Mouse (Mus musculus) bone marrow macrophage, adult 2 months (primary cell): ENCODE measurements around the gene Sec16b. TPM values are rescaled to one million over a fixed set of nuclear protein-coding genes. Genes with fewer than 3 reads are reported as not detected.

ENCODE experiments used
- H3K27ac ChIP-seq: 2 replicates; pipeline ENCODE4 v1.5.1; 2012; ENCODE audit warnings: low read depth, low read length; ENCODE audit not compliant: insufficient read depth
- H3K4me1 ChIP-seq: 2 replicates; pipeline ENCODE4 v1.6.1; 2012; ENCODE audit warnings: low read length; ENCODE audit not compliant: control insufficient read depth, insufficient read depth
- H3K4me3 ChIP-seq: 2 replicates; pipeline ENCODE4 v1.5.1; 2012; ENCODE audit warnings: mild to moderate bottlenecking, low read length, moderate library complexity; ENCODE audit not compliant: insufficient read depth
- CTCF ChIP-seq: IDR thresholded peaks from 2 replicates; pipeline ENCODE4 v1.5.1; 2012; ENCODE audit warnings: low read depth, mild to moderate bottlenecking, low read length, moderate library complexity
- POLR2A ChIP-seq: IDR thresholded peaks from 2 replicates; pipeline ENCODE4 v1.6.1; 2012; ENCODE audit warnings: mild to moderate bottlenecking, low read depth, low read length, borderline replicate concordance
- polyA plus RNA-seq: library from polyadenylated mRNA; stranded (reverse); fragments of >200 nt; gene quantifications from 2 replicates; pipeline ENCODE4 v1.2.4, GENCODE M21; 2012; ENCODE audit not compliant: missing spikeins, insufficient read depth, insufficient read length

The Sec16b gene
- polyA plus RNA-seq, 1 experiment: 0.16 TPM

DNA sequence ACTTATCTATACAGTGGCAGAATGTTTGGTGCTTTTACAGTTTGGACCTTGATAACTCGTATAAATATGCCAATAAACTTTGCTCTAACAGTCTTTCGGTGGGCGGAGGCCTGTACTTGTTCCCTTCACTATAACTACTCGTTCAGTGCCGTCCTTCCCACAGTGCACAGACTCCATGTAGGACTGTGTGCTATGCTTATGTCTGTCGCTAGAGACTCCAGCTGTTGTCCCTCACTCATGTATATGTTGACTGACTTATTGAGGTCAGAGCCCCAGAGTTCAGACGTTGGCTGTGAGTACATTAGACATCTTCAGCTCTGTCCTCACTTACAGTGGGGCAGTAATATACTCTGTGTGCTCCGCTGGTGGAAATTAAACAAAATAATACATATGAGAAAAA, 31.7 kb upstream of the Sec16b start:
- no peak overlapping the region for H3K4me3 ChIP-seq
- TF ChIP-seq CTCF: no peak
- TF ChIP-seq POLR2A: no peak
- no peaks in the 10 kb centered on the region for H3K4me1 ChIP-seq
- no peak overlapping the region for H3K27ac ChIP-seq

- H3K4me3 ChIP-seq: no peak overlapping the region
- H3K4me1 ChIP-seq: no peaks in the 10 kb centered on the region
- H3K27ac ChIP-seq: no peak overlapping the region
- TF ChIP-seq CTCF (no peak), POLR2A (no peak)
Measured at GRCm38 (mm10) chr1:157476231-157476630, 30.3 kb upstream of the Sec16b start.

- TF ChIP-seq POLR2A (no peak), CTCF (no peak)
- Histone ChIP-seq H3K4me3 (no peak overlapping the region), H3K4me1 (no peaks in the 10 kb centered on the region), H3K27ac (no peak overlapping the region)
Measured at GRCm38 (mm10) chr1:157480090-157480489, 26.4 kb upstream of the Sec16b start.

- no peaks in the 10 kb centered on the region for H3K4me1 ChIP-seq
- no peak overlapping the region for H3K27ac ChIP-seq
- TF ChIP-seq POLR2A (no peak), CTCF (no peak)
- H3K4me3 ChIP-seq: no peak overlapping the region
Measured at GRCm38 (mm10) chr1:157480901-157481300, 25.6 kb upstream of the Sec16b start.

DNA sequence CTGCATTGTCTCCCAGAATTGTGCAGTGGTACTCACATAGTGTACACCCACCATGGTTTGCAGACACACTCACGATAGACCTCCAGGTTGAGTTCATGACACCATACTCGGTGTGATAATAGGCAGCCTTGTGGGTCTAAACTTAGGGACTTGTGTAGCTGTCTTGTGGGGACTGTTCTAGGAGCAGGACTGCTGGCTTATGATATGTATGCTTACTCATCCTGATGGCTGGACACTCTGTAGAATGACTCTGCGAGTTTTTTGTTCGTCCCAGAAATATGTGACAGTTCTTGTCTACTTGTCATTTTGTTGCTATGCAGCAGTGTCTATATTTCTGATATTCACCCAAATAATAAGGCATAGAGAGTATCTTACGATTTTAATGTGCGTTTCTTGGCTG, 24.9 kb upstream of the Sec16b start:
- Histone ChIP-seq H3K27ac (no peak overlapping the region), H3K4me3 (no peak overlapping the region), H3K4me1 (no peaks in the 10 kb centered on the region)
- TF ChIP-seq POLR2A (no peak), CTCF (no peak)

GRCm38 (mm10) chr1:157484161-157484560, 22.4 kb upstream of the Sec16b start:
- TF ChIP-seq CTCF: no peak
- no peak for TF ChIP-seq POLR2A
- no peaks in the 10 kb centered on the region for H3K4me1 ChIP-seq
- no peak overlapping the region for H3K4me3 ChIP-seq
- no peak overlapping the region for H3K27ac ChIP-seq

- Histone ChIP-seq H3K4me3 (no peak overlapping the region), H3K27ac (no peak overlapping the region), H3K4me1 (no peaks in the 10 kb centered on the region)
- TF ChIP-seq CTCF: no peak
- TF ChIP-seq POLR2A: no peak
Measured at GRCm38 (mm10) chr1:157500657-157501056, 5.9 kb upstream of the Sec16b start.

DNA sequence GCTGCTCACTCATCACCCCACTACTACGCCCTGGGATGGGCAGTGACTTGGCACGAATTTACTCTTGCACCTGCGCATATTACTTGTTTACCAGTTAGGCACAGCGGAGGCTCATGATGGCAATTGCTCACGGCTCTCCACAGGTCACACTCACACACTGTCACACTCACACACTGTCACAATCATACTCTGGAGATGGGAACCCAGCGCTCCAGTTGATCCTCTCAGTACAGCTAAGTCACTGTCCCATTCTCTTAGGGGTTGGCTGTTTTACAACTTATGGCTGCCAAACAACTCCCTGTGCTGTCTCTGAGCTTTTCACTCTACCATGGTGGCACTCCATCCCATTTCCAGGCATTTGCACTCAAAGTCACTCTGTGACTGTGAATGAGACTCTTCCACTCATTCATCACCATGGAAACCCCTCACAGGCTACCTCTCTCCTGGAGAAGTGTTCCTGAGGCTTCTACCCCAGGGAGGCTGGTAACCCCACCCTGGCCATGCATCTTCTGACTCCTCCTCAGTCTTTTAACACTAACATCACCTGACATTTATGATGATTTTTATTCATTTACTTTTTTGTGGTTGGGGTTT, 5.1 kb upstream of the Sec16b start:
- Histone ChIP-seq H3K4me1 (no peaks in the 10 kb centered on the region), H3K4me3 (no peak overlapping the region), H3K27ac (no peak overlapping the region)
- TF ChIP-seq POLR2A: no peak
- TF ChIP-seq CTCF: no peak

- TF ChIP-seq CTCF (no peak), POLR2A (no peak)
- Histone ChIP-seq H3K27ac (no peak overlapping the region), H3K4me3 (no peak overlapping the region), H3K4me1 (no peaks in the 10 kb centered on the region)
Measured at GRCm38 (mm10) chr1:157503071-157503470, 3.5 kb upstream of the Sec16b start.

GRCm38 (mm10) chr1:157506995-157507595, 567 bp downstream of the Sec16b start:
- Histone ChIP-seq H3K4me3 (no peak overlapping the region), H3K27ac (no peak overlapping the region), H3K4me1 (no peaks in the 10 kb centered on the region)
- TF ChIP-seq CTCF: no peak
- no peak for TF ChIP-seq POLR2A
